Mouse (Mus musculus) hindbrain, embryonic 11.5 days (tissue): ENCODE results near the gene Serpinb6b. TPM values are rescaled to one million over a fixed set of nuclear protein-coding genes. Genes with fewer than 3 reads are reported as not detected.
"Not testable (repeated sequence)": the region's sequence is repeated elsewhere in the genome, so short reads cannot be mapped to it uniquely, and the experiment has no call there.

Experiments used
- ATAC-seq: fragments of 200-750 bp; cut with Nextera tagmentation; 2 replicates; pipeline ENCODE4 v1.8.0; 2017; ENCODE audit warnings: mild to moderate bottlenecking, moderate TSS enrichment, moderate library complexity; ENCODE audit not compliant: low FRiP score
- DNase-seq: peaks from one replicate; pipeline ENCODE4 v3.0.0-alpha.2; 2015; ENCODE audit warnings: low spot score
- H3K27ac ChIP-seq: fragments of 300-500 bp; sonication (generic); 2 replicates; pipeline ENCODE4 v1.5.1; 2014; ENCODE audit warnings: mild to moderate bottlenecking, low read depth, low read length
- H3K27me3 ChIP-seq: fragments of 300-500 bp; sonication (generic); 2 replicates; pipeline ENCODE4 v1.6.1; 2014; ENCODE audit warnings: mild to moderate bottlenecking, low read length, moderate library complexity, mixed read lengths; ENCODE audit not compliant: control insufficient read depth, insufficient read depth
- H3K36me3 ChIP-seq: fragments of 300-500 bp; sonication (generic); 2 replicates; pipeline ENCODE4 v1.6.1; 2014; ENCODE audit warnings: mild to moderate bottlenecking, low read length, moderate library complexity, mixed read lengths; ENCODE audit not compliant: control insufficient read depth, insufficient read depth
- H3K4me1 ChIP-seq: fragments of 300-500 bp; sonication (generic); replicated peaks from 2 replicates; pipeline ENCODE4 v1.6.1; 2014; ENCODE audit warnings: low read length, mixed read lengths; ENCODE audit not compliant: control insufficient read depth, insufficient read depth
- H3K4me2 ChIP-seq: fragments of 300-500 bp; sonication (generic); replicated peaks from 2 replicates; pipeline ENCODE4 v1.6.1; 2014; ENCODE audit warnings: mild to moderate bottlenecking, low read depth, low read length
- H3K4me3 ChIP-seq: fragments of 300-500 bp; sonication (generic); 2 replicates; pipeline ENCODE4 v1.5.1; 2014; ENCODE audit warnings: low read depth, low read length
- H3K9ac ChIP-seq: fragments of 300-500 bp; sonication (generic); 2 replicates; pipeline ENCODE4 v1.6.1; 2014; ENCODE audit warnings: low read depth, low read length
- H3K9me3 ChIP-seq: fragments of 300-500 bp; sonication (generic); 2 replicates; pipeline ENCODE4 v1.6.1; 2016; ENCODE audit warnings: low read length; ENCODE audit not compliant: control insufficient read depth
- WGBS: fragments of 180-500 bp; shearing (Covaris S2); extraction: QIAGEN DNeasy Blood & Tissue Kit; methylation state at CpG from one replicate; pipeline ENCODE4 v1.1.7; 2014; 5-methylcytosine and 5-hydroxymethylcytosine counted together
- polyA plus RNA-seq: library from polyadenylated mRNA; unstranded; fragments of >200 nt; fragmentation: Nextera tagmentation; extraction: Ambion mirVana; gene quantifications from 2 replicates; pipeline ENCODE4 v1.2.1, GENCODE M21; 2014

The Serpinb6b gene
- polyA plus RNA-seq, 1 experiment from 2014 or later = 0.76 TPM

- not testable (repeated sequence) for ATAC-seq, H3K4me3 ChIP-seq, H3K4me2 ChIP-seq, H3K36me3 ChIP-seq, H3K4me1 ChIP-seq, H3K27me3 ChIP-seq, H3K9ac ChIP-seq, H3K27ac ChIP-seq, H3K9me3 ChIP-seq, DNase-seq
- WGBS = 75% methylated on average over 3 of the region's 3 CpGs
Measured at GRCm38 (mm10) chr13:32939191-32939590, 25.8 kb upstream of the Serpinb6b start.

GRCm38 (mm10) chr13:32956537-32956936 is 8.5 kb upstream of the Serpinb6b start:
- Histone ChIP-seq H3K27ac (no peak overlapping the region), H3K4me3 (no peak overlapping the region), H3K9me3 (no peaks in the 10 kb centered on the region), H3K36me3 (no peaks in the 10 kb centered on the region), H3K4me1 (no peaks in the 10 kb centered on the region), H3K27me3 (no peaks in the 10 kb centered on the region), H3K9ac (no peak overlapping the region), H3K4me2 (no peak overlapping the region)
- no peak for ATAC-seq
- WGBS = 72% methylated on average over 4 of the region's 4 CpGs
- no peak for DNase-seq

- no peak overlapping the region for H3K9ac ChIP-seq
- no peaks in the 10 kb centered on the region for H3K27me3 ChIP-seq
- H3K4me2 ChIP-seq = no peak overlapping the region
- DNase-seq (no peak), ATAC-seq (no peak)
- H3K36me3 ChIP-seq = no peaks in the 10 kb centered on the region
- no peak overlapping the region for H3K4me3 ChIP-seq
- H3K9me3 ChIP-seq = no peaks in the 10 kb centered on the region
- no peak overlapping the region for H3K27ac ChIP-seq
- 87% methylated on average over 4 of the region's 4 CpGs for WGBS
- no peaks in the 10 kb centered on the region for H3K4me1 ChIP-seq
Measured at GRCm38 (mm10) chr13:32957917-32958316, 7.1 kb upstream of the Serpinb6b start.

GRCm38 (mm10) chr13:32958521-32958920 is 6.5 kb upstream of the Serpinb6b start:
- 94% methylated on average over 7 of the region's 7 CpGs for WGBS
- DNase-seq, H3K27me3 ChIP-seq: not testable (repeated sequence)

GRCm38 (mm10) chr13:32963990-32964753 is 837 bp upstream of the Serpinb6b start:
- H3K4me1 ChIP-seq = no peaks in the 10 kb centered on the region
- WGBS = 88% methylated on average over 9 of the region's 9 CpGs
- no peak overlapping the region for H3K9ac ChIP-seq
- no peak overlapping the region for H3K4me2 ChIP-seq
- no peaks in the 10 kb centered on the region for H3K9me3 ChIP-seq
- ATAC-seq = no peak
- no peaks in the 10 kb centered on the region for H3K36me3 ChIP-seq
- H3K4me3 ChIP-seq = no peak overlapping the region
- DNase-seq = peak; percentile 1
- no peaks in the 10 kb centered on the region for H3K27me3 ChIP-seq
- H3K27ac ChIP-seq = no peak overlapping the region

More at GRCm38 (mm10) chr13:32958521-32958920, 6.5 kb upstream of the Serpinb6b start:
- H3K36me3 ChIP-seq, H3K9me3 ChIP-seq, H3K4me1 ChIP-seq, H3K27ac ChIP-seq, H3K4me3 ChIP-seq, ATAC-seq, H3K4me2 ChIP-seq, H3K9ac ChIP-seq: not testable (repeated sequence)

- no peak overlapping the region for H3K27ac ChIP-seq
- no peaks in the 10 kb centered on the region for H3K27me3 ChIP-seq
- H3K9ac ChIP-seq = no peak overlapping the region
- no peaks in the 10 kb centered on the region for H3K4me1 ChIP-seq
- 79% methylated on average over 5 of the region's 5 CpGs for WGBS
- no peaks in the 10 kb centered on the region for H3K36me3 ChIP-seq
- H3K9me3 ChIP-seq = no peaks in the 10 kb centered on the region
- no peak for ATAC-seq
- no peak overlapping the region for H3K4me3 ChIP-seq
- no peak for DNase-seq
- no peak overlapping the region for H3K4me2 ChIP-seq
Measured at GRCm38 (mm10) chr13:32966116-32966515, 1.1 kb downstream of the Serpinb6b start.

- H3K9me3 ChIP-seq = no peaks in the 10 kb centered on the region
- no peaks in the 10 kb centered on the region for H3K27me3 ChIP-seq
- H3K9ac ChIP-seq = no peak overlapping the region
- no peaks in the 10 kb centered on the region for H3K36me3 ChIP-seq
- DNase-seq = no peak
- no peak overlapping the region for H3K4me3 ChIP-seq
- ATAC-seq = no peak
- H3K27ac ChIP-seq = no peak overlapping the region
- H3K4me2 ChIP-seq = no peak overlapping the region
- H3K4me1 ChIP-seq = no peaks in the 10 kb centered on the region
Measured at GRCm38 (mm10) chr13:32967233-32967632, 2.2 kb downstream of the Serpinb6b start.

GRCm38 (mm10) chr13:32968353-32968984 is 3.5 kb downstream of the Serpinb6b start:
- H3K27ac ChIP-seq = no peak overlapping the region
- DNase-seq = no peak

More at GRCm38 (mm10) chr13:32968353-32968984, 3.5 kb downstream of the Serpinb6b start:
- no peak overlapping the region for H3K4me3 ChIP-seq
- no peaks in the 10 kb centered on the region for H3K27me3 ChIP-seq
- 76% methylated on average over 5 of the region's 5 CpGs for WGBS
- H3K9ac ChIP-seq = no peak overlapping the region
- H3K36me3 ChIP-seq = no peaks in the 10 kb centered on the region
- H3K4me2 ChIP-seq = no peak overlapping the region
- no peaks in the 10 kb centered on the region for H3K4me1 ChIP-seq
- no peak for ATAC-seq
- no peaks in the 10 kb centered on the region for H3K9me3 ChIP-seq
